Mouse (Mus musculus): ENCODE results near the gene Htt.

- TF ChIP-seq POLR2A (IDR thresholded peaks at IDR 0.05; ENCODE audit: borderline replicate concordance, extremely low read depth, low read depth, low read length): no peak
- TF ChIP-seq CTCF (IDR thresholded peaks at IDR 0.05; ENCODE audit: insufficient read depth, low read length): no peak
Measured at GRCm38 (mm10) chr5:34960021-34960420, 198.5 kb downstream of the Htt start.
